Mouse (Mus musculus) hindbrain, embryonic 11.5 days (tissue): Measurements from ENCODE around the gene Apc2. TPM values are rescaled to one million over a fixed set of nuclear protein-coding genes. Genes with fewer than 3 reads are reported as not detected.

Experiments
- ATAC-seq: fragments of 200-750 bp; cut with Nextera tagmentation; 2 replicates; pipeline ENCODE4 v1.8.0; 2017; ENCODE audit warnings: mild to moderate bottlenecking, moderate TSS enrichment, moderate library complexity; ENCODE audit not compliant: low FRiP score
- DNase-seq: peaks from one replicate; pipeline ENCODE4 v3.0.0-alpha.2; 2015; ENCODE audit warnings: low spot score
- H3K27ac ChIP-seq: fragments of 300-500 bp; sonication (generic); 2 replicates; pipeline ENCODE4 v1.5.1; 2014; ENCODE audit warnings: mild to moderate bottlenecking, low read depth, low read length
- H3K27me3 ChIP-seq: fragments of 300-500 bp; sonication (generic); 2 replicates; pipeline ENCODE4 v1.6.1; 2014; ENCODE audit warnings: mild to moderate bottlenecking, low read length, moderate library complexity, mixed read lengths; ENCODE audit not compliant: control insufficient read depth, insufficient read depth
- H3K36me3 ChIP-seq: fragments of 300-500 bp; sonication (generic); 2 replicates; pipeline ENCODE4 v1.6.1; 2014; ENCODE audit warnings: mild to moderate bottlenecking, low read length, moderate library complexity, mixed read lengths; ENCODE audit not compliant: control insufficient read depth, insufficient read depth
- H3K4me1 ChIP-seq: fragments of 300-500 bp; sonication (generic); replicated peaks from 2 replicates; pipeline ENCODE4 v1.6.1; 2014; ENCODE audit warnings: low read length, mixed read lengths; ENCODE audit not compliant: control insufficient read depth, insufficient read depth
- H3K4me2 ChIP-seq: fragments of 300-500 bp; sonication (generic); replicated peaks from 2 replicates; pipeline ENCODE4 v1.6.1; 2014; ENCODE audit warnings: mild to moderate bottlenecking, low read depth, low read length
- H3K4me3 ChIP-seq: fragments of 300-500 bp; sonication (generic); 2 replicates; pipeline ENCODE4 v1.5.1; 2014; ENCODE audit warnings: low read depth, low read length
- H3K9ac ChIP-seq: fragments of 300-500 bp; sonication (generic); 2 replicates; pipeline ENCODE4 v1.6.1; 2014; ENCODE audit warnings: low read depth, low read length
- H3K9me3 ChIP-seq: fragments of 300-500 bp; sonication (generic); 2 replicates; pipeline ENCODE4 v1.6.1; 2016; ENCODE audit warnings: low read length; ENCODE audit not compliant: control insufficient read depth
- WGBS: fragments of 180-500 bp; shearing (Covaris S2); extraction: QIAGEN DNeasy Blood & Tissue Kit; methylation state at CpG from one replicate; pipeline ENCODE4 v1.1.7; 2014; 5-methylcytosine and 5-hydroxymethylcytosine counted together
- polyA plus RNA-seq: library from polyadenylated mRNA; unstranded; fragments of >200 nt; fragmentation: Nextera tagmentation; extraction: Ambion mirVana; gene quantifications from 2 replicates; pipeline ENCODE4 v1.2.1, GENCODE M21; 2014

Gene Apc2
- polyA plus RNA-seq, 1 experiment from 2014 or later: 101 TPM

DNA sequence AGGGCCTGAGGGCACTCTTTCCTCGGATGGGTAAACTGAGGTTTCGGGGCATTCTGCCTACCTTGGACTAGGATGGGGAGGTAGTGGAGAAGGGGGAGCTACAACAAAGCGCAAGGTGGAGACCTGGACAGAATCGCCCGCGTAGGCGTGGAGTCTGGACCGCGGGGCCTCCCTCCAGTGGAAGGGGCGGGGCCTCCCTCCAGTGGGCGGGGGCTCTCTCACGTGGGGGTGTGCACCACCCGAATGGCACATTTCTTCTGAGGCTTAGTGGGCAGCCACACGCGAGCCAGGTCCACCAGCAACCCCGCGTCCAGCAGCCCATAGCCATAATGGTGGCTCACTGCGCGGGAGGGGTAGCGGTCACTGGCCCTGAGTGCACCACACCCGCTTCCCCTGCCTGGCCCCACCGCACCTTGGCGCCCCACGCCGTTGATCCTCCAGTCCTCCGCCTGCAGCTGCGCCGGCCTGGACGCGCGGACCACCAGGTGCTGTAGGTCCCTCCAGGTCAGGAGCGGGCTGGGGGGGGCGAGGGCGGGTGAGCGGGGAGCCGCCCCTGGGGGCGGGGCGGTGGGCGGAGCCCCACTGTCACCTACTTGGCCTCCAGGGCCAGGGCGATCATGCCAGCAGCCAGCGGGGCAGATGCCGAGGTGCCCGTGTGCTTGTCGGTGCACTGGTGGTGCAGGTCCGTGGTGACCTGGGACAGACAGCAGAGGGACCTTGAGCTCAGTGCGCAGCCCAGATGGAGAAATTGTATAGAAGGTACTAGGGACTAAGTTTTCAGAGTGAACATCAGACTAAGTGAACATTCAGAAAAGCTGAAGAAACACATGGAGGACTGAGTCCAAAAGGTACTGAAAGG lies 27.7 kb downstream of the Apc2 start:
- Histone ChIP-seq H3K27me3 (peaks cover 2% of the 10 kb centered on the region; the same call in 1 of the 2 replicates), H3K4me2 (peak overlapping the region; percentile 97), H3K9ac (peak overlapping the region; percentile 57), H3K9me3 (no peaks in the 10 kb centered on the region), H3K4me1 (0 out of 2 replicates have a peak, but pooled peaks cover 7% of the 10 kb centered on the region), H3K36me3 (no peaks in the 10 kb centered on the region), H3K4me3 (peak overlapping the region; percentile 47), H3K27ac (no peak overlapping the region)
- ATAC-seq (peak; percentile 15; the same call in 1 of the 2 replicates), DNase-seq (peak; percentile 52)
- 2% methylated on average over 44 of the region's 46 CpGs for WGBS

DNA sequence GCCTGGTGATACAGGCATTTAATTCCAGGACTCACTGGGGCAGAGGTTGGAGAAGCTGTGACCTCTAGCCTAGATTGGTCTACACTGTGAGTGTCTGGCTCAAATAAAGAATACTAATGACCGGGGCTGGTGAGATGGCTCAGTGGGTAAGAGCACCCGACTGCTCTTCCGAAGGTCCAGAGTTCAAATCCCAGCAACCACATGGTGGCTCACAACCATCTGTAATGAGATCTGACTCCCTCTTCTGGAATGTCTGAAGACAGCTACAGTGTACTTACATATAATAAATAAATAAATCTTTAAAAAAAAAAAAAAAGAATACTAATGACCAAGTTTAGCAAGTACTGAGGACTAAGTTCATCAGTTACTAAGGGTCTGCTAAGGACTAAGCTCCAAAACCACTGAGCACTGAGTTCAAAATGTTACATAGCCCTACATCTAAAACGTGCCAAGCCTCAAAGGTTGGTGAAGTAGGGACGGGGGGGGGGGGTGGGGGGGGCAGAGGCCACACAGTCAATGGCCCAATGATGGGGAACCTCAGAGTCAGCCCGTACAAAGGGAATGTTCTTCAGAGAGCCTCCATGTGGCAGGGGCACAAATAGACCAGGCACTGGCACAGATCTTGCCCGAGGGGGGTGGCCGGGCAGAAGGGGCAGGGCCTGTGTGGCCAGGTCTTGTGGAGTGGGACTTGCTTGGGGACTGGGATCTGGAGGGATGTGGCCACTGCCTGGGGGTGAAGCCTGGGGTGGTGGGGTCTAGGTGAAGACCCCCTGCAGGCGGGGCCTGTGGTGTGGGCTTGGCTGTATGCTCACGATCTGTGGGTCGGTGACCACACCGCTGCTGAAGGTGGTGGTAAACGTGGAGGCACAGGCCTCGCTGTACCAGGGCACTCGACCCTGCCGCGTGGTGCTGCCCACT lies 28.6 kb downstream of the Apc2 start:
- Histone ChIP-seq H3K9ac (no peak overlapping the region), H3K4me3 (no peak overlapping the region), H3K4me2 (no peak overlapping the region; the same call in 1 of the 2 replicates), H3K36me3 (no peaks in the 10 kb centered on the region), H3K27me3 (peaks cover 2% of the 10 kb centered on the region; the same call in 1 of the 2 replicates), H3K4me1 (0 out of 2 replicates have a peak, but pooled peaks cover 9% of the 10 kb centered on the region), H3K9me3 (no peaks in the 10 kb centered on the region), H3K27ac (no peak overlapping the region)
- ATAC-seq (no peak), DNase-seq (no peak)
- 76% methylated on average over 17 of the region's 17 CpGs for WGBS

DNA sequence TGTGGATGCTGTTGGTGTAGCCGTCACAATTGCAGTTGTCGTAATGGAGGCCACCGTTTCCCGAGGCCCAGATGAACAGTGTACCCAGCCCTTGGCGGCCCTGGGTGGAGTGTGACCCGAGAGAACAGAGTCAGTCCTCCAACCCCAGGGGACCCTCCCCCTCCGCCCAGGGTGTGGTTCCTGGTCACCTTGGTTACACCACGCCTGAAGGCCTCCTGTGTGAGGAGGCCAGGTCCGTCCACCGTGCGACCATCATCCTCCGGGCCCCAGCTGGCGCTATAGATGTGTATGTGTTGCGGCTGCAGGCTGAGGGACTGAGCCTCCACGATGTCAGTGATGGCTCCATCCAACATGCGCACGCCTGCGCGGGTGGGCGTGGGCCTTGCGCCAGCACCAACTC lies 29.3 kb downstream of the Apc2 start:
- no peak overlapping the region for H3K4me3 ChIP-seq
- H3K27me3 ChIP-seq: peaks cover 2% of the 10 kb centered on the region; the same call in 1 of the 2 replicates
- DNase-seq: no peak
- no peak overlapping the region for H3K9ac ChIP-seq
- H3K27ac ChIP-seq: no peak overlapping the region
- no peaks in the 10 kb centered on the region for H3K36me3 ChIP-seq
- WGBS: 81% methylated on average over 21 of the region's 21 CpGs
- 0 out of 2 replicates have a peak, but pooled peaks cover 9% of the 10 kb centered on the region for H3K4me1 ChIP-seq
- H3K9me3 ChIP-seq: no peaks in the 10 kb centered on the region
- no peak for ATAC-seq
- H3K4me2 ChIP-seq: no peak overlapping the region

DNA sequence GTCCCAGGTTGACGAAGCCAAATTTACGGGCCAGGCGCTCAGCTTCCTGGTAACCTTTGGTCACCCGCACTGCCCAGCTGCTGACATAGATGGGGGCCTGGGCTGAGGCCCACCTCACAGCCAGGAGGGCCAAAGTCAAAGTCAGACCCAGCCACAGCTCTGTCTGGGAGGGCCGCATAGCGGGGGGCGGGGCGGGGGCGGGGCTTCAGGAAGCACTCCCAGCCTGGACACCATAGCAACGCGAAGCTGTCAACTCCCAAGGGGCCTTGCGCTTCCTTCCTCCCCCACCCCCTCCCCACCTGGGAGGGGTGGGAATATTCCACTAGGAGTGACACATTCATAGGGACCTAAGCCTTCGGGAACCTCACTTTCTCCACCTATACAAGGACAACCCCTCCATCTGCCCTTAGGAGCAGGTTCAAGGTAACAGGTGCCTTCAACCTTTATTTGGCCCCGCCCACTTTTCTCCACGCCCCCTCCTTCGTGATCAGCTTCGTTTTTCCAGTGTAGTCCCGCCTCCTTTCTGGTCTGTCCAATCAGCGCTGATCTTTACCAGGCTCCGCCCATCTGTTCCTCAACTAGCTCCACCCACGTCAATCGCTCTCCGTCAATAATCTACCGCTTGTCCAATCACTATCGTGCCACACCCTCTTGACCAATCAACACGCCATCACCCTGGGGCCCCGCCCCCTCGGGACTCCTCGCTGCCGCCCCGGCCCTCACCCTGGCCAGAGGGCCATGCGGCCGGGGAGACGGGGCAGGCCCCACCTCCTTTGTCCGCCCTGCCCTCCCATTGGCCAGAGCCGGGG lies 33.7 kb downstream of the Apc2 start, which contains the start of the genes Pcsk4 and Reep6:
Pcsk4 (minus strand) TSS at position 226 of the 809 bp plus-strand sequence.
Reep6 (plus strand) TSS at position 681 of the 809 bp plus-strand sequence.
- Histone ChIP-seq H3K4me3 (peak within 1 kb of the TSS; percentile 46), H3K27ac (peak within 1 kb of the TSS; percentile 17; the same call in 1 of the 2 replicates), H3K9ac (peak within 1 kb of the TSS; percentile 49; the same call in 1 of the 2 replicates), H3K4me2 (peak within 1 kb of the TSS; percentile 85), H3K36me3 (no peaks in the 10 kb centered on the region), H3K9me3 (no peaks in the 10 kb centered on the region), H3K27me3 (peaks cover 7% of the 10 kb centered on the region), H3K4me1 (0 out of 2 replicates have a peak, but pooled peaks cover 5% of the 10 kb centered on the region)
- 4% methylated on average over 33 of the region's 36 CpGs for WGBS
- ATAC-seq: peak; percentile 96
- peak; percentile 98 for DNase-seq

DNA sequence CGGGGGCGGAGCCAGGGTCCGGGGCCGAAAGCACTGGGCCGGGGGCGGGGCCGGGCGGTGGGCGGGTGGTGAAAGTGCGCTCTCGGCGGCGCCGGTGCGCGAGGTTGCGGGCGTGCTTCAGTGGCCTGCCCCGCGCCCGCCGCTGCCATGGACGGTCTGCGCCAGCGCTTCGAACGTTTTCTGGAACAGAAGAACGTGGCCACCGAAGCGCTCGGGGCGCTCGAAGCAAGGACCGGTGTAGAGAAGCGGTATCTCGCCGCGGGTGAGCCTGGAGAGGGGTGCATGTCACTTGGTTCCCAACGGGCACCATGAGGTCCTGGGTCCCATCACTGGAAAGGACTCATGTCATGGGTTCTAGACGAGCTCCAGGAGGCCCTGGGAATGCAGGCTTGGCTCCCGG lies 34.3 kb downstream of the Apc2 start:
- H3K27me3 ChIP-seq: peaks cover 7% of the 10 kb centered on the region
- ATAC-seq: no peak
- 2% methylated on average over 41 of the region's 41 CpGs for WGBS

DNA sequence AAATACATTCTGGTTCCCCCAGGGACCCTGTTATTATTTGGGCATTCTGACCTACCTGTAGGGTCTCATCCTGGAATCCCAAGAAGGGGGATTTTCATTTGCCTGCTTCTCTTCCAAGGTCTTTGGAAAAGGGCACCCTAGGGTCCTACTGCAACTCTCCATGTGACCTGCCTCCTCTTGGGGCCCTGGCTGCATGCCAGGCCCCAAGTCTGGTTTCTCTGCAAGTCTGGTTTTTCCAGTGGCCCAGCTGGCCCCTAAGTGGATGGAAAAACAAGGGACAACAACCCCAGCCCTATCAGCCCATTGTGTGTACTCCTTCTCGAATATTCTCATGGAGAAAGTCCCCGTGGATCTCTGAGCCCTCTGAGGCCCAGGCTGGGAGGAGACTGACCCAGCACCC lies 35.1 kb downstream of the Apc2 start:
- peak overlapping the region; percentile 85; the same call in 1 of the 2 replicates for H3K4me2 ChIP-seq
- H3K9me3 ChIP-seq: no peaks in the 10 kb centered on the region
- ATAC-seq (no peak), DNase-seq (no peak)
- no peak overlapping the region for H3K27ac ChIP-seq
- peaks cover 7% of the 10 kb centered on the region for H3K27me3 ChIP-seq
- 0 out of 2 replicates have a peak, but pooled peaks cover 5% of the 10 kb centered on the region for H3K4me1 ChIP-seq
- no peaks in the 10 kb centered on the region for H3K36me3 ChIP-seq
- 83% methylated on average over 2 of the region's 2 CpGs for WGBS
- H3K4me3 ChIP-seq: no peak overlapping the region
- H3K9ac ChIP-seq: peak overlapping the region; percentile 19; the same call in 1 of the 2 replicates

More for the DNA sequence above, 34.3 kb downstream of the Apc2 start:
- H3K9me3 ChIP-seq: no peaks in the 10 kb centered on the region
- H3K27ac ChIP-seq: no peak overlapping the region
- peak overlapping the region; percentile 85 for H3K4me2 ChIP-seq
- H3K9ac ChIP-seq: peak overlapping the region; percentile 49; the same call in 1 of the 2 replicates
- 0 out of 2 replicates have a peak, but pooled peaks cover 5% of the 10 kb centered on the region for H3K4me1 ChIP-seq
- H3K36me3 ChIP-seq: no peaks in the 10 kb centered on the region
- no peak for DNase-seq
- peak overlapping the region; percentile 46 for H3K4me3 ChIP-seq

DNA sequence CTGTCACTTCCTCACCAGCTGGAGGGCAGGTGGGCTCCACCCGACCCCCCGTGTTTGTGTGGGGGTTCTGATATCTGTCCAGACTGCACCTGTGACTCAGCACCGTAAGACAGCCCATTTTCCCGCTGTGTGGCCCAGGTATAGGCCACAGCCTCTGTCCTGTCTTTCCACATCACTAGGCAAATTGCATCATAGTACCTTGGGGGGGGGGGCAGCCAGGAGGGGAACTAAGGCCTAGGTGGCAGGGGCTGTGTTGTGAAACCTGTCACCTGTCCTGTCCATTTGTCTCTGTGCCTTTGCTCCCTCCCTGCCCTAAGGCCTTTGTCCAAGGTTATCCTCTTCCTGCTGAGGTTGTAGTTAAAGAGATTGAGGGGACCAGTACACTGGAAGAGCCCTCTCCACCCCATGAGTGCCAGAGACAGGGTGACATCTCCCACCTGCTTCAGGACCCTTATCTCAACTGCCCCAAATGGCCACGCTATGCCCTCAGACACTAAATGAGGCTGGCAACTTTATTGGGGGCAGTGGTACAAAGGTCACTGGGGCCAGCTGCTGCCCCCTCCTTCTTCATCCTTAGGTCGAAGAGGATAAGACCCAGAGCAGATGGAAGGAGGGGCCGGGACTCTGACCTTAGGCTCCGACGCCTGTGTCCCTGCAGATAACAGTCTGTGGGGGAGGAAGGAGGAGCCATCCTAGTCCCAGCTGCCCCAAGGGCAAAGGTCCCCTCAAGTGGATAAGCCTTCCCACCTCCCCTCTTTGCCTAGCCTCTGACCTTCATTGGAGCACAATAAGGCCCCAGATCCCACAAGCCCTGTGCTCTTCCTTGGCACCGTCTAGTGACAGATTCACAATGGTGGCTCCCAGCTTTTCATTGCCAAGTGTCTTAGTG lies 36.1 kb downstream of the Apc2 start:
- Histone ChIP-seq H3K4me1 (0 out of 2 replicates have a peak, but pooled peaks cover 5% of the 10 kb centered on the region), H3K9ac (no peak overlapping the region), H3K9me3 (no peaks in the 10 kb centered on the region), H3K27ac (no peak overlapping the region), H3K4me2 (no peak overlapping the region), H3K27me3 (peaks cover 7% of the 10 kb centered on the region), H3K4me3 (no peak overlapping the region), H3K36me3 (no peaks in the 10 kb centered on the region)
- no peak for ATAC-seq
- no peak for DNase-seq
- 61% methylated on average over 10 of the region's 10 CpGs for WGBS
